Mouse (Mus musculus) lung, adult 2 months (tissue): Measurements from ENCODE around the gene Npr2. TPM values are rescaled to one million over a fixed set of nuclear protein-coding genes. Genes with fewer than 3 reads are reported as not detected.

ENCODE experiments used
- DNase-seq: peaks from one replicate; pipeline ENCODE4 v3.0.0; 2022
- H3K4me1 ChIP-seq: fragments of 200-500 bp; 2 replicates; pipeline ENCODE4 v1.6.1; 2011; ENCODE audit warnings: low read length; ENCODE audit not compliant: control insufficient read depth, insufficient read depth
- H3K4me3 ChIP-seq: fragments of 200-500 bp; replicated peaks from 2 replicates; pipeline ENCODE3; 2011; ENCODE audit warnings: low read depth, mild to moderate bottlenecking, control low read depth, low read length; ENCODE audit errors: extremely low read depth
- CTCF ChIP-seq: fragments of 200-500 bp; IDR thresholded peaks from 2 replicates; pipeline ENCODE4 v1.5.1; 2011; ENCODE audit warnings: mild to moderate bottlenecking, low read length, control low read depth; ENCODE audit not compliant: insufficient read depth
- POLR2A ChIP-seq: fragments of 200-500 bp; IDR thresholded peaks from 2 replicates; pipeline ENCODE4 v1.6.1; 2011; ENCODE audit warnings: low read depth, mild to moderate bottlenecking, control low read depth, low read length, borderline replicate concordance; ENCODE audit errors: extremely low read depth
- WGBS: fragments of 180-500 bp; shearing (Covaris S2); methylation state at CpG from one replicate; pipeline ENCODE4 v1.1.7; 2018; 5-methylcytosine and 5-hydroxymethylcytosine counted together
- polyA plus RNA-seq: library from polyadenylated mRNA; depleted of rRNA; stranded (reverse); fragments of >200 nt; gene quantifications from 2 replicates; pipeline ENCODE4 v1.2.3, GENCODE M21; 2012

Npr2 gene
- polyA plus RNA-seq, 1 experiment: 97.5 TPM

- no peak for DNase-seq
- 73% methylated on average over 6 of the region's 6 CpGs for WGBS
- H3K4me3 ChIP-seq: no peak overlapping the region
- H3K4me1 ChIP-seq: peaks cover 4% of the 10 kb centered on the region; the same call in 1 of the 2 replicates
- TF ChIP-seq CTCF (no peak), POLR2A (no peak)
Observed at GRCm38 (mm10) chr4:43636751-43637150, 5.0 kb downstream of the Npr2 start.

GRCm38 (mm10) chr4:43640076-43640475 is 8.3 kb downstream of the Npr2 start:
- no peaks in the 10 kb centered on the region for H3K4me1 ChIP-seq
- DNase-seq: no peak
- H3K4me3 ChIP-seq: no peak overlapping the region
- TF ChIP-seq POLR2A (no peak), CTCF (no peak)
- WGBS: 71% methylated on average over 9 of the region's 9 CpGs

- H3K4me3 ChIP-seq: no peak overlapping the region
- no peak for TF ChIP-seq CTCF
- no peak for TF ChIP-seq POLR2A
- DNase-seq: no peak
- WGBS: 88% methylated on average over 6 of the region's 6 CpGs
- no peaks in the 10 kb centered on the region for H3K4me1 ChIP-seq
Observed at GRCm38 (mm10) chr4:43640491-43640890, 8.8 kb downstream of the Npr2 start.

GRCm38 (mm10) chr4:43649783-43650182 is 18.0 kb downstream of the Npr2 start:
- H3K4me3 ChIP-seq: no peak overlapping the region
- TF ChIP-seq POLR2A (no peak), CTCF (no peak)
- WGBS: 96% methylated on average over 3 of the region's 3 CpGs
- DNase-seq: no peak
- peaks cover 4% of the 10 kb centered on the region; the same call in 1 of the 2 replicates for H3K4me1 ChIP-seq

GRCm38 (mm10) chr4:43652726-43653125 is 21.0 kb downstream of the Npr2 start:
- no peak for DNase-seq
- 89% methylated on average over 4 of the region's 4 CpGs for WGBS
- Histone ChIP-seq H3K4me1 (peaks cover 4% of the 10 kb centered on the region; the same call in 1 of the 2 replicates), H3K4me3 (no peak overlapping the region)
- TF ChIP-seq CTCF (no peak), POLR2A (no peak)

GRCm38 (mm10) chr4:43653161-43654015 is 21.7 kb downstream of the Npr2 start, which contains the start of gene Spag8:
Spag8 (minus strand) TSS chr4:43653594.
- TF ChIP-seq CTCF (no peak), POLR2A (no peak)
- DNase-seq: peak; percentile 51
- Histone ChIP-seq H3K4me1 (peaks cover 4% of the 10 kb centered on the region; the same call in 1 of the 2 replicates), H3K4me3 (peak within 1 kb of the TSS; percentile 57)
- 16% methylated on average over 24 of the region's 24 CpGs for WGBS

GRCm38 (mm10) chr4:43655656-43656338 is 24.1 kb downstream of the Npr2 start:
- no peak for DNase-seq
- Histone ChIP-seq H3K4me1 (peaks cover 4% of the 10 kb centered on the region; the same call in 1 of the 2 replicates), H3K4me3 (peak overlapping the region; percentile 63)
- TF ChIP-seq CTCF (no peak), POLR2A (no peak)
- WGBS: 4% methylated on average over 34 of the region's 34 CpGs

GRCm38 (mm10) chr4:43656339-43657109 is 24.8 kb downstream of the Npr2 start, which contains the start of gene Hint2:
Hint2 (minus strand) TSS chr4:43656466.
- peak; percentile 92 for DNase-seq
- TF ChIP-seq CTCF (no peak), POLR2A (peak; percentile 87)
- Histone ChIP-seq H3K4me3 (peak within 1 kb of the TSS; percentile 95), H3K4me1 (peaks cover 4% of the 10 kb centered on the region; the same call in 1 of the 2 replicates)
- 1% methylated on average over 34 of the region's 34 CpGs for WGBS

- H3K4me3 ChIP-seq: no peak overlapping the region
- 65% methylated on average over 4 of the region's 4 CpGs for WGBS
- TF ChIP-seq CTCF: no peak
- TF ChIP-seq POLR2A: no peak
Observed at GRCm38 (mm10) chr4:43657146-43657545, 25.4 kb downstream of the Npr2 start.

More at GRCm38 (mm10) chr4:43657146-43657545, 25.4 kb downstream of the Npr2 start:
- no peak for DNase-seq
- peaks cover 4% of the 10 kb centered on the region; the same call in 1 of the 2 replicates for H3K4me1 ChIP-seq
